Mouse (Mus musculus) brain, embryonic 14.5 days (tissue): ENCODE data around the gene Wdr61.

Source experiments
- CTCF ChIP-seq: fragments of 200-500 bp; IDR thresholded peaks from 2 replicates; pipeline ENCODE4 v1.5.1; 2012; ENCODE audit warnings: inconsistent platforms, mild to moderate bottlenecking, moderate library complexity, borderline replicate concordance; ENCODE audit not compliant: insufficient read depth, insufficient read length; ENCODE audit errors: extremely low read depth
- POLR2A ChIP-seq: fragments of 200-500 bp; IDR thresholded peaks from 2 replicates; pipeline ENCODE4 v1.6.1; 2012; ENCODE audit warnings: mild to moderate bottlenecking, inconsistent platforms, borderline replicate concordance; ENCODE audit not compliant: poor library complexity, insufficient read depth, insufficient read length, severe bottlenecking; ENCODE audit errors: extremely low read depth

DNA sequence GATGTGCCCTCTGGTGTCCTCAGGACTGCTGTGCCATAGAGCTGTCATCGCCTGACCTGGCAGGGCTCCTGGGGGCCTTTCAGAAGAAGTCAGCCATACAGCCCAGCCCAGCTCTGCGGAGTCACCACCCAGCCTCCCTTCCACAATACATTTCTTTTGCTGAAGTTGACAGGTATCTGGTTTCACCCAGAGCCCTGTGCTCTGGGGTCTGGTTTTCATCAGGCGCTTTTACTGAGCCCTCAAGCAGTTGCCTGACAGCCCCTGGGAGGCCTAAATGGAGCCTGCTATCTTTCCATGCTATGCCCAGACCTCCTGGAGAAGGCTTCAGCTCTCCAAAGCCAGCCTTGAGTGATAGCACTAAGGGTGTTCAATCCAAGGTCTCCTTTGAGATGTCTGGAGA lies 49.7 kb upstream of the Wdr61 start:
- TF ChIP-seq CTCF (no peak), POLR2A (no peak)
